Mouse (Mus musculus): ENCODE results near the gene Lnpep. TPM values are rescaled to one million over a fixed set of nuclear protein-coding genes. Genes with fewer than 3 reads are reported as not detected.
"Not testable (repeated sequence)": the region's sequence is repeated elsewhere in the genome, so short reads cannot be mapped to it uniquely, and the experiment has no call there.

Lnpep gene
- polyA plus RNA-seq (2015; fragmentation: Nextera tagmentation; extraction: Ambion mirVana): 8.9 and 9.2 TPM in 2 replicates

GRCm38 (mm10) chr17:17624957-17625586 is at the start of gene Lnpep:
TSS of gene Lnpep (minus strand) at chr17:17625050.
- Histone ChIP-seq H3K4me1 (peaks cover 6% of the 10 kb centered on the region; the same call in 1 of the 2 replicates), H3K9me3 (no peaks in the 10 kb centered on the region), H3K9ac (peak within 1 kb of the TSS; percentile 98), H3K4me2 (peak within 1 kb of the TSS; percentile 63), H3K27me3 (replicated peaks) (no peaks in the 10 kb centered on the region), H3K27ac (peak within 1 kb of the TSS; percentile 100), H3K36me3 (no peaks in the 10 kb centered on the region), H3K4me3 (replicated peaks) (peak within 1 kb of the TSS; percentile 92)
- WGBS: under 1% methylated on average over 43 of the region's 44 CpGs
- peak; percentile 91 for ATAC-seq (ENCODE audit: insufficient read depth, low FRiP score, low read depth)

DNA sequence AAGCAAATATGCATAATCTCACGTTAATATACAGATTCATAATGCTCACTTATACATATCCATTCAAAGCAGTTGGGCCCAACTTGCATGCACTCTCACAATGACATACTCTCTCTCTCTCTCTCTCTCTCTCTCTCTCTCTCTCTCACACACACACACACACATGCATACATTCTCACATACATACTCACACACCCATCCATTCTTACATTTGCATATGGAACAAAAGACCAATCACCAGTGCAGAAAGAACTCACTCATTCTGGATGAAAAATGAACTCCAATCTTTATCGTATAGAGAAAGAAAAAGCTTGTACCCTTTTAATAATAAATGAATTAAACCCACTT is 31.0 kb upstream of the Lnpep start:
- H3K9me3 ChIP-seq: no peaks in the 10 kb centered on the region
- H3K27ac ChIP-seq: no peak overlapping the region
- no peak overlapping the region for H3K4me2 ChIP-seq
- no peaks in the 10 kb centered on the region for H3K36me3 ChIP-seq
- no peak overlapping the region for H3K9ac ChIP-seq
- no peak for ATAC-seq (ENCODE audit: insufficient read depth, low FRiP score, low read depth)
- 42% methylated on average over 2 of the region's 2 CpGs for WGBS
- H3K27me3 ChIP-seq (replicated peaks): no peaks in the 10 kb centered on the region
- H3K4me1 ChIP-seq: no peaks in the 10 kb centered on the region
- H3K4me3 ChIP-seq (replicated peaks): no peak overlapping the region

DNA sequence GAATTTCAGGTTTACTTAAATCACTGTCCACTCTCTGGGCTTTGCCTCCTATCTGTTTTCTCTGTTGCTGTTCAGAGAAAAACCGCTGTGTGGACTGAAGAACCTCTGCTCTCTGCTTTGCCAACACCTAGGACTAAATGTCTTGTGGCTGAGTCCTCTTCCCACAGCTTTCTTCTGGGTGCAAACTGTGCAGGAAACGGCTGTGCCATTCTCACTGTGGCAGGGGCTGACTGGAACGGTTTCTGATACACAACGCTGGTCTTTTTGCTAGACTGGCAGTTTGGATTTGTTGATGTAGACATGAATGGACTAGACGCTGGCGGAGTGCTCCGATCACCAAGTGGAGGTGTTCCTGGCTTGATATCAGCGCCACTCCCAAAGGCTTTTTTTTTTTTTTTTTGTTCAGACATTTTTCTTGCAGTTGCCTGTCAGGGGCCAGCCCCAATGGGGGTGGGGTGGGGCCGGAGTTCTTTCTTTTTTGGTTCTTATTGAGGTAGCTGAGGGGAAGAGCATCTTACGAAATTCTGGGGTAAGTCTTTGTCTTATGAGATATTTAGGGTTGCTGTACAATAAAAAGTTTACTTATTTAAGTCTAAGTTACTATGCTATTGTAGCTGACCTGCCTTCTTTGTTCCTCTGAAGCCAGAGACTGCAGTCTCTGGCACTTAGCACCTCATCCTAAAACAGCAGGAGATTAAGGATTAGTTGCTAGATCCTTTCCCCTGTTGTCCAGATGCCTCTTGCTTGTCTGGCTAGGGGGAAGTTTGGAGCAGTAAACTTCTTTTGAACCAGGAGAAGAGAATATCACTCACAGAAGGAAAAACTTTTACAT is 30.4 kb upstream of the Lnpep start:
- 11% methylated on average over 10 of the region's 10 CpGs for WGBS
- Histone ChIP-seq H3K9ac (no peak overlapping the region), H3K4me2 (no peak overlapping the region), H3K4me1 (no peaks in the 10 kb centered on the region), H3K36me3 (no peaks in the 10 kb centered on the region), H3K27ac (no peak overlapping the region), H3K9me3 (no peaks in the 10 kb centered on the region), H3K27me3 (replicated peaks) (no peaks in the 10 kb centered on the region), H3K4me3 (replicated peaks) (no peak overlapping the region)
- no peak for ATAC-seq (ENCODE audit: insufficient read depth, low FRiP score, low read depth)

DNA sequence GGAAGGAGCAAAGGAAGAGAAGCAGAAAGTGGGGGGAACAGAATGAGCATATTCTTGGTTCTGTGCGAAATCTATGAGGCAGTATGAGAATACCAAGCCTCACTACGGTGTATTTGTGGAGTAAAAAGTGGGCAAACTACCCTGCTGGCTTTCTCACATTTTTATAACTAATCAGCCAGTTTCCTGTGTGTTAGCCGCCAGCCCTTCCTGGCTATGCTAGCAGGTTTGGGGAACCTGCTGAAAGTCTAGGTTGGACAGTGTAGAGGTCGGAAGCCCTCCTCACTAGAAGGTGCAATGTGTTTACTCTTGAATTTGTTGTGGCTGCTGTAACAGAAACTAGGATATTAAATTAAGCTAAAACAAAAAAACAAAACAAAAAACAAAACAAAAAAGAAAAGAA is 27.7 kb upstream of the Lnpep start:
- no peak overlapping the region for H3K4me3 ChIP-seq (replicated peaks)
- no peaks in the 10 kb centered on the region for H3K36me3 ChIP-seq
- no peak overlapping the region for H3K4me2 ChIP-seq
- H3K4me1 ChIP-seq: no peaks in the 10 kb centered on the region
- H3K27me3 ChIP-seq (replicated peaks): no peaks in the 10 kb centered on the region
- ATAC-seq (ENCODE audit: insufficient read depth, low FRiP score, low read depth): no peak
- H3K9ac ChIP-seq: no peak overlapping the region
- 77% methylated on average over 4 of the region's 4 CpGs for WGBS
- H3K9me3 ChIP-seq: no peaks in the 10 kb centered on the region
- no peak overlapping the region for H3K27ac ChIP-seq

DNA sequence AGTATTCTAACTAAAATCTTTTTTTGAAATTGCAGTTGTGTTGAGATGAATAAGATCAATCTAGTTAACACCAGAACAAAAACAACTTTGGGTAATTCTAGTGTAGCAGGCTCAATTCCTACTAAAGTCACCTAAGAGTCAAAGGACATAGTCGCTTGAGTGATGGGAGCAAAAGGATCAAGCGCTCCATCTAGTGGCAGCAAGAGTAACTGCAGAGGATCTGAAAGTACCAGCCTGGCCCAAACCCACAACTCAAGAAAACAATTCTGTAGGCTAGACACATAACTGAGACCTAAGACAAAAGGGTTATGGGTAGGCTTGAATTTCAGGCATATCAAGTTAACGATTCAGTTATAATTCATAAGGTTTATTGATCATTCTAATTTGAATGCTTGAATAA is 20.9 kb upstream of the Lnpep start:
- WGBS: 4% methylated on average over 3 of the region's 3 CpGs

DNA sequence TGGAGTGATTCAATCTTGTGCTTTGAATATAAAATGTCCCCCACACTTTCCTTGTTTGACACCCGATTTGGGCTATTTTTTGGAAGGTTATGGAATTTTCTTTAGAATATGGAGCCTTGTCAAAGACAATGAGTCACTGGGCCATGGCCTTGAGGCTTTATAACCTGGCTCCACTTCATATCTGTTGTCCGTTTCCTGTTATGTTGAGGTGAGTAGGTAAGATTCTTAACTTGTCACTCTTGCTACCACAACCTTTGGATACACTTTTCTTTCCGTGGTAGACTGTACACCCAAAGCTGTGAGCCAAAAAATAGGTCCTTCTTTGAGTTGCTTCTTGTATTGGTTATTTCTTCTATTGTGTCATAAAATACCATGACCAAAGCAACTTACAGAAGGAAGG is 12.5 kb upstream of the Lnpep start:
- no peak for ATAC-seq (ENCODE audit: insufficient read depth, low FRiP score, low read depth)
- Histone ChIP-seq H3K27ac (no peak overlapping the region), H3K4me2 (no peak overlapping the region), H3K9ac (no peak overlapping the region), H3K4me1 (no peaks in the 10 kb centered on the region), H3K36me3 (no peaks in the 10 kb centered on the region), H3K4me3 (replicated peaks) (no peak overlapping the region), H3K27me3 (replicated peaks) (no peaks in the 10 kb centered on the region), H3K9me3 (no peaks in the 10 kb centered on the region)
- WGBS: 78% methylated on average over 3 of the region's 3 CpGs

More for the DNA sequence above, 20.9 kb upstream of the Lnpep start:
- ATAC-seq (ENCODE audit: insufficient read depth, low FRiP score, low read depth): no peak
- Histone ChIP-seq H3K4me3 (replicated peaks) (no peak overlapping the region), H3K27ac (no peak overlapping the region), H3K36me3 (no peaks in the 10 kb centered on the region), H3K9me3 (no peaks in the 10 kb centered on the region), H3K4me1 (no peaks in the 10 kb centered on the region), H3K27me3 (replicated peaks) (no peaks in the 10 kb centered on the region), H3K4me2 (no peak overlapping the region), H3K9ac (no peak overlapping the region)

- Histone ChIP-seq H3K27ac (no peak overlapping the region), H3K4me3 (replicated peaks) (no peak overlapping the region), H3K27me3 (replicated peaks) (no peaks in the 10 kb centered on the region), H3K9ac (no peak overlapping the region), H3K36me3 (no peaks in the 10 kb centered on the region), H3K4me2 (no peak overlapping the region), H3K4me1 (no peaks in the 10 kb centered on the region), H3K9me3 (no peaks in the 10 kb centered on the region)
- 20% methylated on average over 3 of the region's 3 CpGs for WGBS
- no peak for ATAC-seq (ENCODE audit: insufficient read depth, low FRiP score, low read depth)
These were observed 11.3 kb upstream of the Lnpep start for GRCm38 (mm10) chr17:17636147-17636546.

DNA sequence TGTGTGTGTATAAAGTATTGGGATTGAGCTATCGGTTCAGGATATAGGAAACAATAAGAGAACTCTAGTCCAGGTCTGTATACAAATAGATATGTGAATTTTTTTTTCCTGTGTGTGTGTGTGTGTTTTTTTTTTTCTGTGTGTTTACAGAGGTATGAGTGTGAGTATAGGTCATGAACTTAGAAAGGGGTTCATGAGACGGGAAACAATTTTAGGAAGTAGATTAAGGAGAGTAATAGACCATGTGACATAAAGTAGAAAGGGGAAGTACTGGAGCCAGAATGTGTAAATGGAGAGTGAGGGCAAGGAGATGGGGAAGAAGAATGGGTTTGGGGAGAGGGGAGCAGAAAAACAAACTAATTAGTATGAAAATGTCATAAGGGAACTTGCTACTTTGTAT is 9.2 kb upstream of the Lnpep start:
- no peaks in the 10 kb centered on the region for H3K9me3 ChIP-seq
- no peak overlapping the region for H3K27ac ChIP-seq
- H3K4me1 ChIP-seq: no peaks in the 10 kb centered on the region
- H3K4me3 ChIP-seq (replicated peaks): no peak overlapping the region
- H3K9ac ChIP-seq: no peak overlapping the region
- WGBS: 75% methylated on average over 2 of the region's 2 CpGs
- no peaks in the 10 kb centered on the region for H3K27me3 ChIP-seq (replicated peaks)
- ATAC-seq (ENCODE audit: insufficient read depth, low FRiP score, low read depth): no peak
- H3K36me3 ChIP-seq: no peaks in the 10 kb centered on the region
- H3K4me2 ChIP-seq: no peak overlapping the region

GRCm38 (mm10) chr17:17631985-17632384 is 7.1 kb upstream of the Lnpep start:
- Histone ChIP-seq H3K4me2 (no peak overlapping the region), H3K9me3 (no peaks in the 10 kb centered on the region), H3K27ac (no peak overlapping the region), H3K4me3 (replicated peaks) (no peak overlapping the region), H3K36me3 (no peaks in the 10 kb centered on the region), H3K9ac (no peak overlapping the region), H3K27me3 (replicated peaks) (no peaks in the 10 kb centered on the region), H3K4me1 (no peaks in the 10 kb centered on the region)
- ATAC-seq (ENCODE audit: insufficient read depth, low FRiP score, low read depth): no peak

GRCm38 (mm10) chr17:17628237-17628879 is 3.5 kb upstream of the Lnpep start:
- not testable (repeated sequence) for H3K27ac ChIP-seq; H3K4me2 ChIP-seq; H3K27me3 ChIP-seq (replicated peaks); H3K36me3 ChIP-seq; H3K9me3 ChIP-seq; ATAC-seq (ENCODE audit: insufficient read depth, low FRiP score, low read depth); H3K4me3 ChIP-seq (replicated peaks); H3K9ac ChIP-seq; H3K4me1 ChIP-seq
- 90% methylated on average over 7 of the region's 7 CpGs for WGBS

DNA sequence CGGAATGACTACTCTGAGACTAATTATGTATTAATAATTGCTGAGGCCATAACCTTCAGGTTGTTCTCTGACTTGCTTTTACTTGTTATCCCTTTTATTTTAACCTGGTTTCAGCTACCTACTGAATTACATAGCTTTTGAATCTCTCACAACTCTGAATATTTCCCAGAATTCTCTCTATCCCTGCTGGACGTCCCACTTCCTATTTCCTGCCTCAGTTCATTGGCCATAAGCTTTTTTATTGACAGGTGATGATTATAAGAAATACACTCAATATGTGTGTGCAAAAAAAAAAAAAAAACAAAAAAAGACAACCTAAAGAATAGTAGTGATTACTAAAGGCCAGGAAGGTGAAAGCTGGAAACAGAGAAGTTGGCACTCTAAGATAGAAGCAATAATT is 2.7 kb upstream of the Lnpep start:
- H3K9me3 ChIP-seq: no peaks in the 10 kb centered on the region
- H3K4me1 ChIP-seq: peaks cover 6% of the 10 kb centered on the region; the same call in 1 of the 2 replicates
- no peaks in the 10 kb centered on the region for H3K36me3 ChIP-seq
- 84% methylated on average over 2 of the region's 2 CpGs for WGBS
- no peak overlapping the region for H3K4me3 ChIP-seq (replicated peaks)
- no peaks in the 10 kb centered on the region for H3K27me3 ChIP-seq (replicated peaks)
- no peak overlapping the region for H3K4me2 ChIP-seq
- H3K9ac ChIP-seq: no peak overlapping the region
- no peak overlapping the region for H3K27ac ChIP-seq
- no peak for ATAC-seq (ENCODE audit: insufficient read depth, low FRiP score, low read depth)
